Mouse (Mus musculus): Measurements from ENCODE around the gene Adam1b. TPM values are rescaled to one million over a fixed set of nuclear protein-coding genes. Genes with fewer than 3 reads are reported as not detected.

Gene Adam1b
- polyA plus RNA-seq (2015; fragmentation: Nextera tagmentation; extraction: Ambion mirVana) = 0.09 TPM in 1 of 2 replicates, not detected in the other

GRCm38 (mm10) chr5:121503231-121503630 lies at the start of gene Adam1b:
Adam1b (minus strand) TSS chr5:121503435.
- ATAC-seq (replicated peaks) = no peak
- Histone ChIP-seq H3K27me3 (replicated peaks) (no peaks in the 10 kb centered on the region), H3K27ac (no peak within 1 kb of the TSS), H3K4me2 (no peak within 1 kb of the TSS), H3K4me3 (no peak within 1 kb of the TSS), H3K36me3 (replicated peaks) (no peaks in the 10 kb centered on the region), H3K9ac (no peak within 1 kb of the TSS), H3K4me1 (no peaks in the 10 kb centered on the region), H3K9me3 (no peaks in the 10 kb centered on the region)
- 79% methylated on average over 3 of the region's 3 CpGs for WGBS

GRCm38 (mm10) chr5:121549196-121549595 lies 46.0 kb upstream of the Adam1b start:
- H3K9me3 ChIP-seq = no peaks in the 10 kb centered on the region
- H3K27me3 ChIP-seq (replicated peaks) = no peaks in the 10 kb centered on the region
- no peaks in the 10 kb centered on the region for H3K36me3 ChIP-seq (replicated peaks)
- no peak overlapping the region for H3K9ac ChIP-seq
- 87% methylated on average over 7 of the region's 7 CpGs for WGBS
- no peak overlapping the region for H3K4me3 ChIP-seq
- no peak for ATAC-seq (replicated peaks)
- H3K4me2 ChIP-seq = no peak overlapping the region
- peaks cover 16% of the 10 kb centered on the region for H3K4me1 ChIP-seq
- no peak overlapping the region for H3K27ac ChIP-seq

- Histone ChIP-seq H3K9me3 (no peaks in the 10 kb centered on the region), H3K9ac (no peak overlapping the region), H3K4me2 (no peak overlapping the region), H3K27me3 (replicated peaks) (no peaks in the 10 kb centered on the region), H3K4me3 (no peak overlapping the region), H3K4me1 (peaks cover 37% of the 10 kb centered on the region), H3K36me3 (replicated peaks) (no peaks in the 10 kb centered on the region), H3K27ac (no peak overlapping the region)
- WGBS = 97% methylated on average over 3 of the region's 3 CpGs
- ATAC-seq (replicated peaks) = no peak
These were observed 43.8 kb upstream of the Adam1b start for GRCm38 (mm10) chr5:121547084-121547483.

- peak; percentile 15; the same call in 1 of the 2 replicates for ATAC-seq (replicated peaks)
- H3K4me2 ChIP-seq = peak overlapping the region; percentile 63
- H3K27ac ChIP-seq = peak overlapping the region; percentile 98
These were observed 43.3 kb upstream of the Adam1b start for GRCm38 (mm10) chr5:121546530-121546895.

GRCm38 (mm10) chr5:121545793-121546529 lies 42.7 kb upstream of the Adam1b start, which contains the start of gene Mapkapk5:
Mapkapk5 (minus strand) TSS chr5:121545905.
- peak; percentile 95 for ATAC-seq (replicated peaks)
- H3K4me2 ChIP-seq = peak within 1 kb of the TSS; percentile 63
- H3K4me3 ChIP-seq = peak within 1 kb of the TSS; percentile 75
- H3K36me3 ChIP-seq (replicated peaks) = no peaks in the 10 kb centered on the region
- WGBS = 2% methylated on average over 51 of the region's 55 CpGs
- peak within 1 kb of the TSS; percentile 98 for H3K27ac ChIP-seq
- H3K27me3 ChIP-seq (replicated peaks) = no peaks in the 10 kb centered on the region
- H3K4me1 ChIP-seq = peaks cover 38% of the 10 kb centered on the region
- H3K9me3 ChIP-seq = no peaks in the 10 kb centered on the region
- peak within 1 kb of the TSS; percentile 92 for H3K9ac ChIP-seq

More at GRCm38 (mm10) chr5:121546530-121546895, 43.3 kb upstream of the Adam1b start:
- no peaks in the 10 kb centered on the region for H3K27me3 ChIP-seq (replicated peaks)
- peaks cover 38% of the 10 kb centered on the region for H3K4me1 ChIP-seq
- no peaks in the 10 kb centered on the region for H3K9me3 ChIP-seq
- H3K9ac ChIP-seq = peak overlapping the region; percentile 92
- no peaks in the 10 kb centered on the region for H3K36me3 ChIP-seq (replicated peaks)
- H3K4me3 ChIP-seq = peak overlapping the region; percentile 75
- WGBS = 40% methylated on average over 6 of the region's 6 CpGs

GRCm38 (mm10) chr5:121544910-121545792 lies 41.9 kb upstream of the Adam1b start, which contains the start of the genes Adam1a and Gm42878:
Adam1a (minus strand) TSS chr5:121545482.
Gm42878 (minus strand) TSS chr5:121545482.
- Histone ChIP-seq H3K9me3 (no peaks in the 10 kb centered on the region), H3K4me2 (peak within 1 kb of the TSS; percentile 63), H3K9ac (peak within 1 kb of the TSS; percentile 92), H3K36me3 (replicated peaks) (no peaks in the 10 kb centered on the region), H3K4me1 (peaks cover 38% of the 10 kb centered on the region), H3K27ac (peak within 1 kb of the TSS; percentile 98), H3K27me3 (replicated peaks) (no peaks in the 10 kb centered on the region), H3K4me3 (peak within 1 kb of the TSS; percentile 75)
- WGBS = under 1% methylated on average over 79 of the region's 97 CpGs
- ATAC-seq (replicated peaks) = peak; percentile 69

GRCm38 (mm10) chr5:121543370-121543769 lies 40.1 kb upstream of the Adam1b start:
- 79% methylated on average over 3 of the region's 3 CpGs for WGBS
- H3K4me2 ChIP-seq = no peak overlapping the region
- no peaks in the 10 kb centered on the region for H3K27me3 ChIP-seq (replicated peaks)
- H3K27ac ChIP-seq = no peak overlapping the region
- no peaks in the 10 kb centered on the region for H3K9me3 ChIP-seq
- no peak for ATAC-seq (replicated peaks)
- no peaks in the 10 kb centered on the region for H3K36me3 ChIP-seq (replicated peaks)
- no peak overlapping the region for H3K4me3 ChIP-seq
- peaks cover 38% of the 10 kb centered on the region for H3K4me1 ChIP-seq
- no peak overlapping the region for H3K9ac ChIP-seq

GRCm38 (mm10) chr5:121541235-121541634 lies 38.0 kb upstream of the Adam1b start:
- Histone ChIP-seq H3K27ac (no peak overlapping the region), H3K4me3 (no peak overlapping the region), H3K4me1 (peaks cover 29% of the 10 kb centered on the region), H3K36me3 (replicated peaks) (peaks cover under 1% of the 10 kb centered on the region; the same call in 1 of the 2 replicates), H3K9ac (no peak overlapping the region), H3K27me3 (replicated peaks) (no peaks in the 10 kb centered on the region), H3K4me2 (no peak overlapping the region), H3K9me3 (no peaks in the 10 kb centered on the region)
- no peak for ATAC-seq (replicated peaks)
- 87% methylated on average over 7 of the region's 7 CpGs for WGBS

- H3K4me3 ChIP-seq = no peak overlapping the region
- no peaks in the 10 kb centered on the region for H3K27me3 ChIP-seq (replicated peaks)
- no peak overlapping the region for H3K9ac ChIP-seq
- H3K4me1 ChIP-seq = peaks cover 28% of the 10 kb centered on the region
- no peak for ATAC-seq (replicated peaks)
- 90% methylated on average over 5 of the region's 5 CpGs for WGBS
- peaks cover 12% of the 10 kb centered on the region; the same call in 1 of the 2 replicates for H3K36me3 ChIP-seq (replicated peaks)
- H3K9me3 ChIP-seq = no peaks in the 10 kb centered on the region
- no peak overlapping the region for H3K4me2 ChIP-seq
- H3K27ac ChIP-seq = no peak overlapping the region
These were observed 36.8 kb upstream of the Adam1b start for GRCm38 (mm10) chr5:121540066-121540465.

- no peak overlapping the region for H3K4me3 ChIP-seq
- peaks cover 6% of the 10 kb centered on the region for H3K4me1 ChIP-seq
- no peaks in the 10 kb centered on the region for H3K27me3 ChIP-seq (replicated peaks)
- WGBS = 79% methylated on average over 2 of the region's 2 CpGs
- no peak overlapping the region for H3K27ac ChIP-seq
- ATAC-seq (replicated peaks) = no peak
- no peak overlapping the region for H3K9ac ChIP-seq
- H3K9me3 ChIP-seq = no peaks in the 10 kb centered on the region
- peaks cover 31% of the 10 kb centered on the region for H3K36me3 ChIP-seq (replicated peaks)
- H3K4me2 ChIP-seq = no peak overlapping the region
These were observed 34.4 kb upstream of the Adam1b start for GRCm38 (mm10) chr5:121537588-121537987.

GRCm38 (mm10) chr5:121536921-121537555 lies 33.8 kb upstream of the Adam1b start:
- no peak overlapping the region for H3K9ac ChIP-seq
- WGBS = 60% methylated on average over 7 of the region's 7 CpGs
- H3K4me3 ChIP-seq = no peak overlapping the region
- H3K27me3 ChIP-seq (replicated peaks) = no peaks in the 10 kb centered on the region
- peaks cover 37% of the 10 kb centered on the region for H3K36me3 ChIP-seq (replicated peaks)
- H3K9me3 ChIP-seq = no peaks in the 10 kb centered on the region
- H3K4me2 ChIP-seq = no peak overlapping the region
- no peak overlapping the region for H3K27ac ChIP-seq
- no peak for ATAC-seq (replicated peaks)
- H3K4me1 ChIP-seq = peaks cover under 1% of the 10 kb centered on the region

GRCm38 (mm10) chr5:121535116-121535515 lies 31.9 kb upstream of the Adam1b start:
- H3K4me3 ChIP-seq = no peak overlapping the region
- H3K9me3 ChIP-seq = no peaks in the 10 kb centered on the region
- H3K9ac ChIP-seq = no peak overlapping the region
- H3K4me1 ChIP-seq = no peaks in the 10 kb centered on the region; the same call in 1 of the 2 replicates
- H3K36me3 ChIP-seq (replicated peaks) = peaks cover 48% of the 10 kb centered on the region
- no peaks in the 10 kb centered on the region for H3K27me3 ChIP-seq (replicated peaks)
- no peak overlapping the region for H3K27ac ChIP-seq
- no peak for ATAC-seq (replicated peaks)
- 93% methylated on average over 3 of the region's 3 CpGs for WGBS
- H3K4me2 ChIP-seq = no peak overlapping the region

Data from midbrain, embryonic 15.5 days (tissue).